Mouse (Mus musculus) ES-E14 (cell line): Measurements from ENCODE around the gene Nfasc.

ENCODE experiments used
- CHD2 ChIP-seq: IDR thresholded peaks from 2 replicates; pipeline ENCODE4 v1.6.1; 2014; ENCODE audit warnings: mild to moderate bottlenecking, low read depth, low read length, inconsistent platforms
- HCFC1 ChIP-seq: IDR thresholded peaks from 2 replicates; pipeline ENCODE4 v1.6.1; 2012; ENCODE audit warnings: low read length, inconsistent platforms, borderline replicate concordance; ENCODE audit not compliant: insufficient read depth
- MAFK ChIP-seq: IDR thresholded peaks from 2 replicates; pipeline ENCODE4 v1.6.1; 2014; ENCODE audit warnings: mild to moderate bottlenecking, low read depth, low read length, inconsistent platforms; ENCODE audit not compliant: insufficient read depth
- ZC3H11A ChIP-seq: IDR thresholded peaks from 2 replicates; pipeline ENCODE4 v1.6.1; 2012; ENCODE audit warnings: low read depth, mild to moderate bottlenecking, inconsistent platforms, low read length, borderline replicate concordance

DNA sequence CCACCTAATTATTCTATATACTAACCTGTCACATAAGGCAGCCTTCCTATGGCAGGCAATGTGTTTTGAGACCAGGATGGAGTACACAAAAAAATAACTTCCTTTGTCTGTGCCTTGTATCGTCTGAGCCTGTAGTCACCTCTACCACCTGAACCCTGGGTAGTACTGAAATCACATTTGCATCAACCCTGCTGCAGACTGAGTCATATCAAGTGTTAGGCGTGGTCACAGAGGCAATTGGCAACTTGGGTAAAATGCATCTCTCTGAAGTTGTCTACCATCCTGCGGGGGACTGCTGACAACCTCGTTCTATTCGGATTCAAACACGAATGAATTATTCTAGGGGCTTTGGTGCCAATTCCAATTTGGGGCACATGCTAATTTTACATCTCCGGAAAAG, 161.5 kb downstream of the Nfasc start:
- TF ChIP-seq ZC3H11A (no peak), MAFK (no peak), HCFC1 (no peak), CHD2 (no peak)
